Mouse (Mus musculus) heart, embryonic 15.5 days (tissue): Measurements from ENCODE around the gene Atpif1. TPM values are rescaled to one million over a fixed set of nuclear protein-coding genes. Genes with fewer than 3 reads are reported as not detected.
"Not testable (repeated sequence)": the region's sequence is repeated elsewhere in the genome, so short reads cannot be mapped to it uniquely, and the experiment has no call there.

Source experiments
- ATAC-seq: fragments of 200-750 bp; cut with Nextera tagmentation; replicated peaks from 2 replicates; pipeline ENCODE4 v1.8.0; 2017; ENCODE audit warnings: low read depth, moderate TSS enrichment; ENCODE audit not compliant: insufficient number of reproducible peaks, insufficient read depth, low FRiP score
- H3K27ac ChIP-seq: fragments of 300-500 bp; sonication (generic); 2 replicates; pipeline ENCODE4 v1.5.1; 2015; ENCODE audit warnings: mild to moderate bottlenecking, inconsistent platforms
- H3K27me3 ChIP-seq: fragments of 300-500 bp; sonication (generic); 2 replicates; pipeline ENCODE4 v1.6.1; 2015; ENCODE audit warnings: inconsistent platforms
- H3K36me3 ChIP-seq: fragments of 300-500 bp; sonication (generic); 2 replicates; pipeline ENCODE4 v1.6.1; 2015; ENCODE audit warnings: mild to moderate bottlenecking, inconsistent platforms
- H3K4me1 ChIP-seq: fragments of 300-500 bp; sonication (generic); replicated peaks from 2 replicates; pipeline ENCODE4 v1.6.1; 2015; ENCODE audit warnings: inconsistent platforms
- H3K4me2 ChIP-seq: fragments of 300-500 bp; sonication (generic); 2 replicates; pipeline ENCODE4 v1.6.1; 2015; ENCODE audit warnings: inconsistent platforms, mild to moderate bottlenecking, moderate library complexity
- H3K4me3 ChIP-seq: fragments of 300-500 bp; sonication (generic); 2 replicates; pipeline ENCODE4 v1.5.1; 2015; ENCODE audit warnings: mild to moderate bottlenecking, inconsistent platforms
- H3K9ac ChIP-seq: fragments of 300-500 bp; sonication (generic); 2 replicates; pipeline ENCODE4 v1.6.1; 2015; ENCODE audit warnings: mild to moderate bottlenecking, inconsistent platforms
- H3K9me3 ChIP-seq: fragments of 300-500 bp; sonication (generic); replicated peaks from 2 replicates; pipeline ENCODE4 v1.6.1; 2016; ENCODE audit warnings: inconsistent platforms
- WGBS: fragments of 180-500 bp; shearing (Covaris S2); methylation state at CpG from one replicate; pipeline ENCODE4 v1.1.7; 2015; ENCODE audit warnings: mixed read lengths; 5-methylcytosine and 5-hydroxymethylcytosine counted together
- polyA plus RNA-seq: library from polyadenylated mRNA; unstranded; fragments of >200 nt; fragmentation: Nextera tagmentation; extraction: Ambion mirVana; gene quantifications from 2 replicates; pipeline ENCODE4 v1.2.1, GENCODE M21; 2015

The Atpif1 gene
- polyA plus RNA-seq, 1 experiment from 2014 or later, result 1,479 TPM

- H3K4me3 ChIP-seq, result no peak overlapping the region
- no peak for ATAC-seq
- H3K9me3 ChIP-seq, result no peaks in the 10 kb centered on the region
- no peaks in the 10 kb centered on the region for H3K27me3 ChIP-seq
- no peak overlapping the region for H3K4me2 ChIP-seq
- peaks cover 4% of the 10 kb centered on the region; the same call in 1 of the 2 replicates for H3K36me3 ChIP-seq
- H3K4me1 ChIP-seq, result peaks cover 13% of the 10 kb centered on the region
- WGBS, result 64% methylated on average over 6 of the region's 6 CpGs
- no peak overlapping the region for H3K9ac ChIP-seq
- H3K27ac ChIP-seq, result no peak overlapping the region
These were observed 44.5 kb downstream of the Atpif1 start for GRCm38 (mm10) chr4:132488976-132489375.

- ATAC-seq, result no peak
- no peaks in the 10 kb centered on the region for H3K9me3 ChIP-seq
- H3K9ac ChIP-seq, result no peak overlapping the region
These were observed 44.9 kb downstream of the Atpif1 start for GRCm38 (mm10) chr4:132488521-132488920.

DNA sequence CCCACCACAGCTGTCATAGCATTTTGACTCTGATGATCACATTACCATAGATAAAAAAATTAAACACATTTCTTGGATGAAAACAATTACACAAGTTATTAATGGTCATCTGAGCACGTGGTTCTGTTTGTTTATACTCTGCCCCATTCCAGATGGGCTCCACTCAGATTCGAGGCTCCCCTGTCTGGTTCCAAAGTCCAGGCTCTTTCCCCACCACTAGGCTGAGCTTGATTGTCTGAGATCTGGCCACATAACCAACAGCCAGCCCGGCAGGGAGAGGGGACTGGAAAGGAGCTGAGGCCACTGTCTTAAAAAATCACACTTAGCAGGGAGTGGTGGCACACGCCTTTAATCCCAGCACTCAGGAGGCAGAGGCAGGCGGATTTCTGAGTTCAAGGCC is 48.6 kb downstream of the Atpif1 start:
- no peak overlapping the region for H3K27ac ChIP-seq
- H3K36me3 ChIP-seq, result no peaks in the 10 kb centered on the region
- H3K9ac ChIP-seq, result no peak overlapping the region
- ATAC-seq, result no peak
- no peaks in the 10 kb centered on the region for H3K27me3 ChIP-seq
- H3K4me3 ChIP-seq, result no peak overlapping the region
- H3K4me2 ChIP-seq, result no peak overlapping the region
- 72% methylated on average over 5 of the region's 5 CpGs for WGBS
- no peaks in the 10 kb centered on the region for H3K4me1 ChIP-seq
- H3K9me3 ChIP-seq, result no peaks in the 10 kb centered on the region

More at GRCm38 (mm10) chr4:132488521-132488920, 44.9 kb downstream of the Atpif1 start:
- H3K4me1 ChIP-seq, result peaks cover 13% of the 10 kb centered on the region
- no peaks in the 10 kb centered on the region for H3K27me3 ChIP-seq
- H3K4me2 ChIP-seq, result no peak overlapping the region
- no peak overlapping the region for H3K27ac ChIP-seq
- H3K4me3 ChIP-seq, result no peak overlapping the region
- WGBS, result 76% methylated on average over 3 of the region's 3 CpGs
- peaks cover 4% of the 10 kb centered on the region; the same call in 1 of the 2 replicates for H3K36me3 ChIP-seq

DNA sequence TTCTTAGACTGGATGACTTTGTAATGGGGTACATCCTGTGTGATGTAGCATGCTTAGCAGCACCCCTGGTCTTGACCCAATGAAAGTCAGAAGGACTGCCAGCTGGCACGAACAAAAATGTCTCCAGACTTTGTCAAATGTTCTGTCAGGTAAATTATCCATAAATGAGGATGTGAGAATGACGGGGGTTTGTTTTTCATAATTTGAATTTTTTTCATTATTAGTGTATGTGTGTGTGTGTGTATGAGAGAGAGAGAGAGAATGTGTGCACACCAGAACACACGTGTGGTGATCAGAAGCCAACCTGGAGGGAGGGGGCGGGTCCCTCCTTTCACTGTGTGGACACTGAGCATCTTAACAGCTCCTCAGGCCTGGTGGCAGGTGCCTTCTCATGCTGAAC is 49.2 kb downstream of the Atpif1 start:
- ATAC-seq, result no peak
- 73% methylated on average over 4 of the region's 4 CpGs for WGBS

DNA sequence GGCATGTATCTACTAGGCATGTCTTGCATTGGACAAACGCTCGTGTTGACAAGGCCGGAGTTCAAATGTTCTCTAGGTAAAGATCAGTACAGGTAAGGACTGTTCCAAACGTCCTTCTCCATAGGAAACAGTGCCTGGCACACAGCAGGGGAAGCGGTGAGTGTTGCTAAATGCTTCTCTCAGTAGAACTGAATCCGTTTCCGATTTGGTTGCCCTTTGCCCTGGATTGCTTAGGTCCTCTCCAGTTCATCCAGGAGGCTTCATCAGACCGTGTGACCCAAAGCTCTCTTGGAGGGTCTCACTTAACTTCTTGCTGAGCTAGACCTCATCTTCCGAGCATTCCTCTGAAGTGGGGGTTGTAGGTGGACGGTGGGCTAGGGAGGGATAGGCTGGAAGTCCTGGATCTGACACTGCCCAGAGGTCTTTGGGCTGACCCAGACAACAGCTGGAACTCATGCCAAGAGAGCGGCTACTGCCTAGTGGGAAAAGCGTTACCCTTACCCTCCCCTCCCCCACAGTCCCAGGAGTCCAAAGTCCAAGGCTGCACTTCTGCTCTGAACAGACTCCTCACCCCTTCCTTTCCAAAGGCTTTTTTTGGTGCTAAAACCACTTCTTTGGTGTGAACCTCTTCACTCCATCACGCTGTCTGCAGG is 50.4 kb downstream of the Atpif1 start:
- Histone ChIP-seq H3K27ac (no peak overlapping the region), H3K4me3 (no peak overlapping the region), H3K4me1 (no peaks in the 10 kb centered on the region), H3K36me3 (no peaks in the 10 kb centered on the region), H3K9me3 (no peaks in the 10 kb centered on the region), H3K9ac (no peak overlapping the region), H3K27me3 (no peaks in the 10 kb centered on the region), H3K4me2 (no peak overlapping the region)
- no peak for ATAC-seq
- WGBS, result 66% methylated on average over 13 of the region's 13 CpGs

More for the DNA sequence above, 49.2 kb downstream of the Atpif1 start:
- no peak overlapping the region for H3K9ac ChIP-seq
- H3K4me1 ChIP-seq, result no peaks in the 10 kb centered on the region
- no peaks in the 10 kb centered on the region for H3K36me3 ChIP-seq
- no peak overlapping the region for H3K4me3 ChIP-seq
- H3K27me3 ChIP-seq, result no peaks in the 10 kb centered on the region
- H3K27ac ChIP-seq, result no peak overlapping the region
- H3K9me3 ChIP-seq, result no peaks in the 10 kb centered on the region
- H3K4me2 ChIP-seq, result no peak overlapping the region

GRCm38 (mm10) chr4:132482104-132482503 is 51.4 kb downstream of the Atpif1 start:
- 47% methylated on average over 3 of the region's 3 CpGs for WGBS
- H3K4me2 ChIP-seq, H3K27ac ChIP-seq, H3K27me3 ChIP-seq, H3K9me3 ChIP-seq, H3K9ac ChIP-seq, H3K4me1 ChIP-seq, H3K36me3 ChIP-seq, ATAC-seq, H3K4me3 ChIP-seq: not testable (repeated sequence)

Other genes with a start within 250 kb of the Atpif1 start
- gene Rab42, start 230.3 kb downstream of the Atpif1 start, polyA plus RNA-seq, result 1.5 and 2.0 TPM in 2 replicates
- gene Trnau1ap, start 204.1 kb downstream of the Atpif1 start, polyA plus RNA-seq, result 63.4 and 71.3 TPM in 2 replicates
- 29.2 and 44.7 TPM in 2 replicates for gene Rcc1, start 180.1 kb downstream of the Atpif1 start, polyA plus RNA-seq
- gene Phactr4, start 111.2 kb downstream of the Atpif1 start, polyA plus RNA-seq, result 14.8 and 17.1 TPM in 2 replicates
- gene Med18, start 69.7 kb downstream of the Atpif1 start, polyA plus RNA-seq, result 12.5 and 13.8 TPM in 2 replicates
- 5.1 and 7.6 TPM in 2 replicates for gene Sesn2, start 23.2 kb downstream of the Atpif1 start, polyA plus RNA-seq
- 97.5 and 106 TPM in 2 replicates for gene Dnajc8, start 1.9 kb upstream of the Atpif1 start, polyA plus RNA-seq
- gene Ptafr, start 30.4 kb upstream of the Atpif1 start, polyA plus RNA-seq, result 0.77 and 0.95 TPM in 2 replicates
- 17.4 and 22.0 TPM in 2 replicates for gene Eya3, start 105.3 kb upstream of the Atpif1 start, polyA plus RNA-seq
- 2.1 and 4.8 TPM in 2 replicates for gene Xkr8, start 198.9 kb upstream of the Atpif1 start, polyA plus RNA-seq
- gene Smpdl3b, start 223.6 kb upstream of the Atpif1 start, polyA plus RNA-seq, result 3.5 and 4.4 TPM in 2 replicates
- 60.8 and 71.2 TPM in 2 replicates for gene Rpa2, start 234.7 kb upstream of the Atpif1 start, polyA plus RNA-seq